8 mouse cellular contexts compared by ENCODE assay signal in the genomic region with DNA sequence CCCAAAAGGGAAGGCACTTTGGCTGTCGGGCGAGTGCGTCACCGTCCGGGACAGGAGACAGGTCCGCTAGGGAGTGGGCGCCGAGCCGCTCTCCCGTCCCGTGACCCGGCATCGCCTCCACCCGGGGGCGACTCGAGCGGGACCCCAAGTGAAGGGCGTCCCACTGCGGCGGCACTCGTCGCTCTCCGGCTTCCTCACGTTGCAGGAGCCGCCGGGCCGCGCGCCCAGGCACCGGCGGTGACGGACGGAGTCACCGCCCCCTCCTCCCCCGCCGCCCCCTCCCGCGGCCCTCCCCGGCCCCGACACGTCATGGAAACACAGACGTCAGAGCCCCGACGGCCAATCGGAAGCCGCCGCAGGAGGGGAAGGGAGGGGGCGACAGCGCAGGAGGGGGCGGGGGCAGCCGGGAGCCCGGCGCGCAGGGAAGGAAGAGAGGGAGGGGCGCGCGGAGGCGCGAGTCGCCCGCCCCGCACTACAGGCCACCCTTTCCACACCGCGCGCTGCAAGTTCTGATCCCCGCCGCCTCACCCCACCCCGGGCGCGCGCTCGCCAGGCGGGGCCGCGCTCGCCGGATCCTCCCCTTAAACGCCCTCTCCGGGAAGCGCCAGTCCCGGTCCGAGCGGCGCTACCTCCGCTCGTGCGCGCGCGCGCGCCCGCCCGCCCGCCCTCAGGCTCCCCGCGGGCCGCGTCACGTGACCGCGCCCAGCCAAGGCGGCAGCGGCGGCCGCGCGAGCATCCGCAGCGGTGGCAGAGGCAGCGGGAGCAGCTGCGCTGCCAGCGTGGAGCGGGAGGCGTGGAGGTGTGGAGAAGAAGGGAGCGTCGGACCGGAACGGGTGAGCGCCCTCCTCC. TPM values are rescaled to one million over a fixed set of nuclear protein-coding genes. Genes with fewer than 3 reads are reported as not detected.
DNase-seq lines count a peak whose midpoint lies in the region; ATAC-seq and TF ChIP-seq lines count a peak whose summit lies in the region.

A gene (plus strand): TSS at position 446 of the 849 bp plus-strand sequence.

- H3K9ac ChIP-seq in ES-E14 (ENCODE audit: insufficient read depth, low read depth, low read length, poor library complexity, severe bottlenecking), result peak within 1 kb of the TSS; percentile 98
- peak within 1 kb of the TSS; percentile 97 for H3K9ac ChIP-seq in forebrain, embryonic 16.5 days (replicated peaks; ENCODE audit: low read depth, low read length)
- peak within 1 kb of the TSS; percentile 91 for H3K9ac ChIP-seq in lung, embryonic 14.5 days

- ATAC-seq in forebrain, embryonic 16.5 days, result peak; percentile 93
- ATAC-seq in lung, embryonic 14.5 days (ENCODE audit: insufficient read depth), result peak; percentile 95

- peak within 1 kb of the TSS; percentile 91 for H3K4me2 ChIP-seq in forebrain, embryonic 16.5 days (ENCODE audit: low read length)
- H3K4me2 ChIP-seq in lung, embryonic 14.5 days, result peak within 1 kb of the TSS; percentile 86

- peak; percentile 37 for TF ChIP-seq CTCF in layer of hippocampus, adult 2 months (conservative IDR thresholded peaks at IDR 0.05)
- peak; percentile 26; the same call in 1 of the 2 replicates for TF ChIP-seq CTCF in lung, embryonic 14.5 days (IDR thresholded peaks at IDR 0.05; ENCODE audit: low read depth)
- TF ChIP-seq CTCF in olfactory bulb, adult 2 months (IDR thresholded peaks at IDR 0.05; ENCODE audit: insufficient read depth, low read depth, low read length), result no peak
- 0 out of 2 replicates have a peak, but pooled peaks have one; percentile 37 for TF ChIP-seq CTCF in thymus, adult 2 months (IDR thresholded peaks at IDR 0.05; ENCODE audit: borderline replicate concordance, control insufficient read depth, extremely low read depth, insufficient read depth, low read length, poor library complexity)

- H3K9me3 ChIP-seq in ES-E14 (ENCODE audit: control insufficient read depth, insufficient read depth, low read depth, low read length), result no peaks in the 10 kb centered on the region
- H3K9me3 ChIP-seq in forebrain, embryonic 16.5 days (ENCODE audit: control insufficient read depth, low read length), result no peaks in the 10 kb centered on the region
- no peaks in the 10 kb centered on the region for H3K9me3 ChIP-seq in lung, embryonic 14.5 days (ENCODE audit: low read depth, low read length)

- peak within 1 kb of the TSS; percentile 89 for H3K27ac ChIP-seq in ES-E14 (ENCODE audit: insufficient read depth, low read depth, low read length, poor library complexity, severe bottlenecking)
- H3K27ac ChIP-seq in forebrain, embryonic 16.5 days (ENCODE audit: low read length), result peak within 1 kb of the TSS; percentile 99
- peak within 1 kb of the TSS; percentile 100 for H3K27ac ChIP-seq in layer of hippocampus, adult 2 months
- H3K27ac ChIP-seq in lung, embryonic 14.5 days (ENCODE audit: low read depth), result peak within 1 kb of the TSS; percentile 99
- H3K27ac ChIP-seq in olfactory bulb, adult 2 months (ENCODE audit: insufficient read depth, low read depth, low read length), result peak within 1 kb of the TSS; percentile 97
- H3K27ac ChIP-seq in thymus, adult 2 months (ENCODE audit: control insufficient read depth, insufficient read depth, low read length), result peak within 1 kb of the TSS; percentile 70

- no peaks in the 10 kb centered on the region for H3K27me3 ChIP-seq in forebrain, embryonic 16.5 days (replicated peaks; ENCODE audit: control insufficient read depth, insufficient read depth, low read length)
- no peaks in the 10 kb centered on the region for H3K27me3 ChIP-seq in lung, embryonic 14.5 days (ENCODE audit: insufficient read depth, low read length)
- H3K27me3 ChIP-seq in thymus, adult 2 months (ENCODE audit: control insufficient read depth, insufficient read depth, low read length), result no peaks in the 10 kb centered on the region

- intact Hi-C loops in heart, postnatal 36 days (cut with DNase I), result loop anchor here (2.0 to 5.0 kb wide), 5 partner anchors 57 to 422 kb away; no protein-coding TSS in a partner anchor

- no peaks in the 10 kb centered on the region for H3K4me1 ChIP-seq in ES-E14 (ENCODE audit: control insufficient read depth in 2 of 2, insufficient read depth in 2 of 2, low read length in 2 of 2, poor library complexity in 1 of 2)
- H3K4me1 ChIP-seq in forebrain, embryonic 16.5 days (replicated peaks; ENCODE audit: control insufficient read depth, insufficient read depth, low read length), result peaks cover 6% of the 10 kb centered on the region
- no peaks in the 10 kb centered on the region for H3K4me1 ChIP-seq in lung, embryonic 14.5 days (ENCODE audit: insufficient read depth)
- H3K4me1 ChIP-seq in olfactory bulb, adult 2 months (ENCODE audit: control insufficient read depth, insufficient read depth, low read length), result no peaks in the 10 kb centered on the region
- H3K4me1 ChIP-seq in thymus, adult 2 months (replicated peaks; ENCODE audit: control insufficient read depth, insufficient read depth, low read length), result peaks cover 3% of the 10 kb centered on the region

- in situ Hi-C loops in ES-E14 (cut with MboI; ENCODE audit: low sequenced_read_pairs in 2 of 2, unreplicated experiment in 2 of 2), result no loop called here

- peak; percentile 74 for DNase-seq in ES-E14 (ENCODE audit: low read depth, low spot score)
- peak; percentile 98 for DNase-seq in cerebellum, adult 11-12 months
- DNase-seq in heart, postnatal 36 days, result peak; percentile 94
- peak; percentile 91 to 94 for DNase-seq in layer of hippocampus, adult 2 months (ENCODE audit: low spot score in 2 of 2)
- peak; percentile 95 for DNase-seq in lung, embryonic 14.5 days
- peak; percentile 92 for DNase-seq in thymus, adult 2 months

- no peaks in the 10 kb centered on the region for H3K36me3 ChIP-seq in ES-E14 (ENCODE audit: control insufficient read depth, insufficient read depth, low read length, poor library complexity, severe bottlenecking)
- H3K36me3 ChIP-seq in forebrain, embryonic 16.5 days (ENCODE audit: control insufficient read depth, insufficient read depth), result no peaks in the 10 kb centered on the region
- no peaks in the 10 kb centered on the region for H3K36me3 ChIP-seq in lung, embryonic 14.5 days (ENCODE audit: insufficient read depth)
- no peaks in the 10 kb centered on the region for H3K36me3 ChIP-seq in thymus, adult 2 months (ENCODE audit: control insufficient read depth, insufficient read depth, low read length)

- WGBS in forebrain, embryonic 16.5 days, result 0% methylated on average over 71 of the region's 120 CpGs
- under 1% methylated on average over 71 of the region's 120 CpGs for WGBS in lung, embryonic 14.5 days
- under 1% methylated on average over 101 of the region's 120 CpGs for WGBS in olfactory bulb, adult 2 months
- under 1% methylated on average over 101 of the region's 120 CpGs for WGBS in thymus, adult 2 months

- TF ChIP-seq POLR2A in olfactory bulb, adult 2 months (IDR thresholded peaks at IDR 0.05; ENCODE audit: insufficient read depth, low read depth, low read length), result peak; percentile 87
- TF ChIP-seq POLR2A in thymus, adult 2 months (IDR thresholded peaks at IDR 0.05; ENCODE audit: control insufficient read depth, extremely low read depth, insufficient read depth, low read length, poor library complexity), result peak; percentile 87

- peak within 1 kb of the TSS; percentile 99 for H3K4me3 ChIP-seq in ES-E14 (ENCODE audit: insufficient read depth in 1 of 2, low read depth in 1 of 2, low read length in 2 of 2, poor library complexity in 1 of 2, severe bottlenecking in 1 of 2)
- H3K4me3 ChIP-seq in forebrain, embryonic 16.5 days (replicated peaks; ENCODE audit: low read length), result peak within 1 kb of the TSS; percentile 82
- H3K4me3 ChIP-seq in layer of hippocampus, adult 2 months, result peak within 1 kb of the TSS; percentile 96
- H3K4me3 ChIP-seq in lung, embryonic 14.5 days (ENCODE audit: low read depth, low read length), result peak within 1 kb of the TSS; percentile 95
- H3K4me3 ChIP-seq in olfactory bulb, adult 2 months (ENCODE audit: insufficient read depth, low read depth, low read length), result peak within 1 kb of the TSS; percentile 79
- H3K4me3 ChIP-seq in thymus, adult 2 months (ENCODE audit: control insufficient read depth, insufficient read depth, low read length), result peak within 1 kb of the TSS; percentile 88

TF ChIP-seq in ES-E14, 5 proteins besides CTCF, POLR2A, EP300 and RAD21:
- TF ChIP-seq HCFC1 (IDR thresholded peaks at IDR 0.05; ENCODE audit: borderline replicate concordance, insufficient read depth, low read length) (no peak), CHD2 (IDR thresholded peaks at IDR 0.05; ENCODE audit: low read depth, low read length) (no peak), MAFK (IDR thresholded peaks at IDR 0.05; ENCODE audit: insufficient read depth, low read depth, low read length) (no peak), ZNF384 (IDR thresholded peaks at IDR 0.05; ENCODE audit: low read depth, low read length) (no peak), ZC3H11A (IDR thresholded peaks at IDR 0.05; ENCODE audit: borderline replicate concordance, low read depth, low read length) (no peak)

RNA-seq across cellular contexts. Expression of the gene that starts here (rescaled TPM):
- 66.8 and 85.7 TPM in 2 replicates for total RNA-seq in ES-E14 (2012; rRNA removed)
- polyA plus RNA-seq in forebrain, embryonic 16.5 days (2015; fragmentation: Nextera tagmentation; extraction: Ambion mirVana), result 193 and 200 TPM in 2 replicates
- total RNA-seq in heart, postnatal 36 days (2021), result 10 to 100 TPM; 69.0 to 69.9 TPM
- 1,000 to 10,000 TPM; 1,026 to 1,053 TPM for total RNA-seq in layer of hippocampus, adult 2 months (2021)
- 174 and 176 TPM in 2 replicates for polyA plus RNA-seq in lung, embryonic 14.5 days (2014; fragmentation: Nextera tagmentation; extraction: Ambion mirVana)
- 354 and 685 TPM in 2 replicates for polyA plus RNA-seq in olfactory bulb, adult 2 months (2012; ENCODE audit: insufficient read depth, insufficient read length, low replicate concordance, missing spikeins)
- polyA plus RNA-seq in thymus, adult 2 months (2012; rRNA removed), result 12.0 and 12.5 TPM in 2 replicates

Comparison
In these comparisons a context has a peak if more than half of its experiments do, and no peak if none do; other contexts are left out.
1. Peak in every context shown above with its lines: DNase-seq, ATAC-seq, H3K4me3 ChIP-seq and H3K27ac ChIP-seq.
2. RNA of the gene that starts here (total RNA-seq): 1,026 to 1,053 TPM in layer of hippocampus, adult 2 months; 69.0 to 69.9 TPM in heart, postnatal 36 days and 66.8 to 85.7 TPM in ES-E14; every median in the first group is over 10 times any median in the second.
3. RNA of the gene that starts here (polyA plus RNA-seq): 354 to 685 TPM in olfactory bulb, adult 2 months, 193 to 200 TPM in forebrain, embryonic 16.5 days and 174 to 176 TPM in lung, embryonic 14.5 days; 12.0 to 12.5 TPM in thymus, adult 2 months; every median in the first group is over 10 times any median in the second.